Mouse (Mus musculus) erythroblast, embryonic 14.5 days (primary cell): Measurements from ENCODE around the gene Whamm.

Source experiments
- GATA1 ChIP-seq: IDR thresholded peaks from 2 replicates; pipeline ENCODE4 v1.6.1; 2012; ENCODE audit warnings: low read length, inconsistent platforms, mixed read lengths
- TAL1 ChIP-seq: IDR thresholded peaks from 3 replicates; pipeline ENCODE4 v1.6.1; 2012; ENCODE audit warnings: low read length, inconsistent platforms, mixed read lengths

DNA sequence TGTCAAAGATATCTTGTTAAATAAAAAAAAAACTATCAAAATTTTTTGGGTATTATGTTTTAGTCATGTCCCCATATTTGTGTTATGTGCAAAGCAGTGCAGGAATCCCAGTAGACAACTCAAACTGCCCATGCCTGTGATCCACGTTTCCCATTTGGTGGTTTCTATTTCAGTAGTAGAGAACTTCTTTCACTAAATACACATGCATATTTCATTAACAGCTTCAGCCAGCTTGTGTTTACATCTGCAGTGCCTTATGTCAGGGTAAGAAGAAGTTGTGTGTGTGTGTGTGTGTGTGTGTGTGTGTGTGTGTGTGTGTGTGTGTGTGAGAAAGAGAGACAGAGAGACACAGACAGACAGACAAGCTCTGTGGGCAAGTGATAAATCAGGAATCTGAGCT lies 39.6 kb upstream of the Whamm start:
- TF ChIP-seq GATA1 (no peak), TAL1 (no peak)
